Mouse (Mus musculus) intestine, embryonic 14.5 days (tissue): ENCODE data around the gene Tom1l2. TPM values are rescaled to one million over a fixed set of nuclear protein-coding genes. Genes with fewer than 3 reads are reported as not detected.
A peak's percentile ranks its signal among the peaks of the same experiment; 100 is the strongest.

Experiments used
- ATAC-seq: fragments of 200-750 bp; cut with Nextera tagmentation; replicated peaks from 2 replicates; pipeline ENCODE4 v1.8.0; 2017; ENCODE audit warnings: low read depth, moderate number of reproducible peaks, moderate TSS enrichment, moderate library complexity; ENCODE audit not compliant: low FRiP score, low TSS enrichment
- DNase-seq: peaks from one replicate; pipeline ENCODE4 v3.0.0-alpha.2; 2018; ENCODE audit warnings: low spot score
- H3K27ac ChIP-seq: fragments of 300-500 bp; sonication (generic); 2 replicates; pipeline ENCODE4 v1.5.1; 2014; ENCODE audit warnings: low read depth, mild to moderate bottlenecking, control low read depth
- H3K27me3 ChIP-seq: fragments of 300-500 bp; sonication (generic); replicated peaks from 2 replicates; pipeline ENCODE4 v1.6.1; 2014; ENCODE audit warnings: low read length, control low read depth; ENCODE audit not compliant: control insufficient read depth, insufficient read depth
- H3K36me3 ChIP-seq: fragments of 300-500 bp; sonication (generic); 2 replicates; pipeline ENCODE4 v1.6.1; 2014; ENCODE audit warnings: low read length, control low read depth; ENCODE audit not compliant: control insufficient read depth, insufficient read depth
- H3K4me1 ChIP-seq: fragments of 300-500 bp; sonication (generic); replicated peaks from 2 replicates; pipeline ENCODE4 v1.6.1; 2014; ENCODE audit warnings: low read length, control low read depth, mixed read lengths; ENCODE audit not compliant: control insufficient read depth, insufficient read depth
- H3K4me2 ChIP-seq: fragments of 300-500 bp; sonication (generic); 2 replicates; pipeline ENCODE4 v1.6.1; 2014; ENCODE audit warnings: low read length
- H3K4me3 ChIP-seq: fragments of 300-500 bp; sonication (generic); 2 replicates; pipeline ENCODE4 v1.5.1; 2014; ENCODE audit warnings: low read depth, low read length, control low read depth, mixed read lengths
- H3K9ac ChIP-seq: fragments of 300-500 bp; sonication (generic); 2 replicates; pipeline ENCODE4 v1.6.1; 2014; ENCODE audit warnings: mild to moderate bottlenecking, low read length
- H3K9me3 ChIP-seq: fragments of 300-500 bp; sonication (generic); 2 replicates; pipeline ENCODE4 v1.6.1; 2016; ENCODE audit warnings: low read length, control low read depth; ENCODE audit not compliant: control insufficient read depth
- WGBS: fragments of 180-500 bp; shearing (Covaris S2); extraction: QIAGEN DNeasy Blood & Tissue Kit; methylation state at CpG from one replicate; pipeline ENCODE4 v1.1.7; 2014; 5-methylcytosine and 5-hydroxymethylcytosine counted together
- polyA plus RNA-seq: library from polyadenylated mRNA; unstranded; fragments of >200 nt; fragmentation: Nextera tagmentation; extraction: Ambion mirVana; gene quantifications from 2 replicates; pipeline ENCODE4 v1.2.1, GENCODE M21; 2014

The Tom1l2 gene
- polyA plus RNA-seq, 1 experiment from 2014 or later = 19.4 TPM

DNA sequence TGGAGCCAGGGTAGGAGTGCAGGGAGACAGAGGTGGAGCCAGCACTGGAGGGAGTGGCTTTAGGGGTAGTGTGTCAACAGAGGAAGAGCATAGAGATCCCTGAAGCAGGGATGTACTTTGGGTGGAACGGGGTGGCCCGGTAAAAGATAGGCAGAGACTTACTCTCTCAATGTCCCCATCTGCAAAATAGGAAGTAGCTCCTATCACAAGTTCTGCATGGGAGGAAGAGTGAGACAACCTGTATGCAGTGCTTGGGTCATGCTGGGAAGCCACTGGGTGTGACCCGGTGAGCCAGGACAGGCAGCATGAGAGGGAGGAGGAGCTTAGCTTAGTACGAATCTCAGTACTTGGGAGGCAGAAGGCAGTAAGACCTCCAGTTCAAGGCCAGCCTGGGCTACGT lies 6.4 kb upstream of the Tom1l2 start:
- no peaks in the 10 kb centered on the region for H3K27me3 ChIP-seq
- WGBS = 58% methylated on average over 5 of the region's 5 CpGs
- H3K9ac ChIP-seq = no peak overlapping the region
- no peak for DNase-seq
- ATAC-seq = no peak
- H3K9me3 ChIP-seq = no peaks in the 10 kb centered on the region
- no peaks in the 10 kb centered on the region for H3K36me3 ChIP-seq
- H3K4me3 ChIP-seq = no peak overlapping the region
- H3K4me2 ChIP-seq = no peak overlapping the region
- H3K27ac ChIP-seq = no peak overlapping the region
- H3K4me1 ChIP-seq = 0 out of 2 replicates have a peak, but pooled peaks cover 6% of the 10 kb centered on the region

- no peak overlapping the region for H3K27ac ChIP-seq
- no peaks in the 10 kb centered on the region for H3K36me3 ChIP-seq
- WGBS = 48% methylated on average over 7 of the region's 7 CpGs
- no peak overlapping the region for H3K4me3 ChIP-seq
- no peak for DNase-seq
- no peaks in the 10 kb centered on the region for H3K9me3 ChIP-seq
- 0 out of 2 replicates have a peak, but pooled peaks cover 6% of the 10 kb centered on the region for H3K4me1 ChIP-seq
- no peak overlapping the region for H3K9ac ChIP-seq
- H3K4me2 ChIP-seq = no peak overlapping the region
- H3K27me3 ChIP-seq = no peaks in the 10 kb centered on the region
- no peak for ATAC-seq
Measured at GRCm38 (mm10) chr11:60358548-60358947, 5.8 kb upstream of the Tom1l2 start.

- no peak overlapping the region for H3K27ac ChIP-seq
- ATAC-seq = no peak
- 52% methylated on average over 1 of the region's 1 CpGs for WGBS
- no peak for DNase-seq
- no peaks in the 10 kb centered on the region for H3K36me3 ChIP-seq
- H3K4me3 ChIP-seq = no peak overlapping the region
- H3K9me3 ChIP-seq = no peaks in the 10 kb centered on the region
- no peak overlapping the region for H3K4me2 ChIP-seq
- no peak overlapping the region for H3K9ac ChIP-seq
- H3K27me3 ChIP-seq = no peaks in the 10 kb centered on the region
- peaks cover 7% of the 10 kb centered on the region; the same call in 1 of the 2 replicates for H3K4me1 ChIP-seq
Measured at GRCm38 (mm10) chr11:60357116-60357515, 4.4 kb upstream of the Tom1l2 start.

- Histone ChIP-seq H3K27me3 (no peaks in the 10 kb centered on the region), H3K4me1 (peaks cover 12% of the 10 kb centered on the region; the same call in 1 of the 2 replicates), H3K4me2 (no peak overlapping the region), H3K9ac (no peak overlapping the region), H3K9me3 (no peaks in the 10 kb centered on the region), H3K36me3 (no peaks in the 10 kb centered on the region), H3K4me3 (no peak overlapping the region), H3K27ac (no peak overlapping the region)
- DNase-seq = no peak
- 75% methylated on average over 2 of the region's 2 CpGs for WGBS
- no peak for ATAC-seq
Measured at GRCm38 (mm10) chr11:60355952-60356351, 3.2 kb upstream of the Tom1l2 start.

- WGBS = 23% methylated on average over 11 of the region's 11 CpGs
Measured at GRCm38 (mm10) chr11:60351925-60352371, 757 bp downstream of the Tom1l2 start.

GRCm38 (mm10) chr11:60351388-60351787 lies 1.3 kb downstream of the Tom1l2 start:
- Histone ChIP-seq H3K4me2 (peak overlapping the region; percentile 92), H3K4me1 (peaks cover 9% of the 10 kb centered on the region), H3K4me3 (peak overlapping the region; percentile 71), H3K27ac (no peak overlapping the region), H3K9me3 (no peaks in the 10 kb centered on the region), H3K36me3 (no peaks in the 10 kb centered on the region), H3K9ac (no peak overlapping the region; the same call in 1 of the 2 replicates), H3K27me3 (no peaks in the 10 kb centered on the region)
- ATAC-seq = no peak
- WGBS = 71% methylated on average over 2 of the region's 2 CpGs
- DNase-seq = no peak

More at GRCm38 (mm10) chr11:60351925-60352371, 757 bp downstream of the Tom1l2 start:
- H3K27me3 ChIP-seq = no peaks in the 10 kb centered on the region
- H3K9ac ChIP-seq = peak overlapping the region; percentile 76
- peak overlapping the region; percentile 92 for H3K4me2 ChIP-seq
- no peaks in the 10 kb centered on the region for H3K9me3 ChIP-seq
- peaks cover 6% of the 10 kb centered on the region for H3K4me1 ChIP-seq
- H3K4me3 ChIP-seq = peak overlapping the region; percentile 71
- peak; percentile 59 for DNase-seq
- H3K36me3 ChIP-seq = no peaks in the 10 kb centered on the region
- peak overlapping the region; percentile 69 for H3K27ac ChIP-seq
- no peak for ATAC-seq

DNA sequence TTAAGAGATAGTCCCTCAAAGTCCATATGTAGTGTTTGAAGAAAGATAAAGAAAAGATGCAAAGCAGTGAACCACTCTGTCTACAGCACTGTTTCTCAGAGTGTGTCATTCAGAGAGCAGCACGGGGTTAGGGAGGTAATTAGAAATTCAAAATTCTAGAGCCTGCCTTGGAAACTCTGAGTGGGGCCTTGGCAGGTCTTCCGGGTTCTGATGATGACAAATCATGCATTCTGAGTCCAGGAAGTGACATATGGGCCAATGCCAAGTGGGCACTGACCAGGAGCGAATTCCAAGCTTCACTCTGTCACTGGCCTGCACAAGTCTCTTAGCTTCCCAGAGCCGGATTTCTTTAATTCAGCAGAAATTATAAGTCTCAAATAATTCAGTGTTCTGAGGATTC lies 6.2 kb downstream of the Tom1l2 start:
- no peaks in the 10 kb centered on the region for H3K36me3 ChIP-seq
- H3K4me2 ChIP-seq = no peak overlapping the region
- no peak overlapping the region for H3K9ac ChIP-seq
- no peaks in the 10 kb centered on the region for H3K27me3 ChIP-seq
- peaks cover 4% of the 10 kb centered on the region for H3K4me1 ChIP-seq
- 64% methylated on average over 4 of the region's 4 CpGs for WGBS
- no peak overlapping the region for H3K27ac ChIP-seq
- DNase-seq (no peak), ATAC-seq (no peak)
- H3K4me3 ChIP-seq = no peak overlapping the region
- no peaks in the 10 kb centered on the region for H3K9me3 ChIP-seq

- DNase-seq (no peak), ATAC-seq (no peak)
- no peak overlapping the region for H3K27ac ChIP-seq
- H3K4me3 ChIP-seq = no peak overlapping the region
- H3K4me1 ChIP-seq = peaks cover 4% of the 10 kb centered on the region
- no peak overlapping the region for H3K9ac ChIP-seq
- no peaks in the 10 kb centered on the region for H3K27me3 ChIP-seq
- no peak overlapping the region for H3K4me2 ChIP-seq
- no peaks in the 10 kb centered on the region for H3K9me3 ChIP-seq
- no peaks in the 10 kb centered on the region for H3K36me3 ChIP-seq
- WGBS = 87% methylated on average over 4 of the region's 4 CpGs
Measured at GRCm38 (mm10) chr11:60345868-60346267, 6.8 kb downstream of the Tom1l2 start.

GRCm38 (mm10) chr11:60339361-60339760 lies 13.3 kb downstream of the Tom1l2 start:
- Histone ChIP-seq H3K4me3 (no peak overlapping the region), H3K27me3 (no peaks in the 10 kb centered on the region), H3K9ac (no peak overlapping the region), H3K27ac (no peak overlapping the region), H3K4me1 (no peaks in the 10 kb centered on the region), H3K4me2 (no peak overlapping the region), H3K9me3 (no peaks in the 10 kb centered on the region), H3K36me3 (no peaks in the 10 kb centered on the region)
- 88% methylated on average over 12 of the region's 12 CpGs for WGBS
- no peak for DNase-seq
- peak; percentile 36; the same call in 1 of the 2 replicates for ATAC-seq
